Mouse (Mus musculus) heart, postnatal 25 days (tissue): ENCODE results near the gene 5730522E02Rik. TPM values are rescaled to one million over a fixed set of nuclear protein-coding genes. Genes with fewer than 3 reads are reported as not detected.

ENCODE experiments used
- DNase-seq: peaks from one replicate; pipeline ENCODE4 v3.0.0; 2022; ENCODE audit warnings: low spot score
- intact Hi-C: fragments of 180-260 bp; cut with DNase I; formaldehyde crosslinking; loops from one replicate; pipeline ENCODE4 v1.15.1; 2025
- total RNA-seq, 2 experiments: library from RNA; stranded (reverse); gene quantifications; 2 replicates each; pipeline ENCODE4 v1.2.3; 2021

Gene 5730522E02Rik
- total RNA-seq, 2 experiments from 2014 or later: not detected

- intact Hi-C loops: no loop called here
Measured at GRCm38 (mm10) chr11:26063252-26063651, 147.3 kb downstream of the 5730522E02Rik start.

GRCm38 (mm10) chr11:26061471-26062137 is 149.0 kb downstream of the 5730522E02Rik start:
- intact Hi-C loops: no loop called here
- no peak for DNase-seq

More at GRCm38 (mm10) chr11:26063252-26063651, 147.3 kb downstream of the 5730522E02Rik start:
- no peak for DNase-seq

- intact Hi-C loops: no loop called here
- no peak for DNase-seq
Measured at GRCm38 (mm10) chr11:26013527-26013926, 197.0 kb downstream of the 5730522E02Rik start.

GRCm38 (mm10) chr11:26004018-26004417 is 206.5 kb downstream of the 5730522E02Rik start:
- no peak for DNase-seq
- intact Hi-C loops: no loop called here

GRCm38 (mm10) chr11:25999738-26000137 is 210.8 kb downstream of the 5730522E02Rik start:
- intact Hi-C loops: no loop called here
- no peak for DNase-seq

GRCm38 (mm10) chr11:25997469-25997868 is 213.1 kb downstream of the 5730522E02Rik start:
- intact Hi-C loops: no loop called here
- no peak for DNase-seq

- intact Hi-C loops: no loop called here
- no peak for DNase-seq
Measured at GRCm38 (mm10) chr11:25994128-25994527, 216.4 kb downstream of the 5730522E02Rik start.

GRCm38 (mm10) chr11:25992216-25992615 is 218.3 kb downstream of the 5730522E02Rik start:
- DNase-seq: no peak
- intact Hi-C loops: no loop called here

GRCm38 (mm10) chr11:25978736-25979276 is 231.8 kb downstream of the 5730522E02Rik start:
- DNase-seq: no peak
- intact Hi-C loops: no loop called here

GRCm38 (mm10) chr11:25941504-25941903 is 269.1 kb downstream of the 5730522E02Rik start:
- intact Hi-C loops: no loop called here
- no peak for DNase-seq

- intact Hi-C loops: no loop called here
- no peak for DNase-seq
Measured at GRCm38 (mm10) chr11:25940716-25941294, 269.8 kb downstream of the 5730522E02Rik start.

GRCm38 (mm10) chr11:25926267-25926666 is 284.3 kb downstream of the 5730522E02Rik start:
- DNase-seq: no peak
- intact Hi-C loops: no loop called here

- DNase-seq: no peak
- intact Hi-C loops: no loop called here
Measured at GRCm38 (mm10) chr11:25902321-25902720, 308.2 kb downstream of the 5730522E02Rik start.

- intact Hi-C loops: no loop called here
- DNase-seq: no peak
Measured at GRCm38 (mm10) chr11:25901666-25902065, 308.9 kb downstream of the 5730522E02Rik start.

- no peak for DNase-seq
- intact Hi-C loops: no loop called here
Measured at GRCm38 (mm10) chr11:25893906-25894305, 316.7 kb downstream of the 5730522E02Rik start.

GRCm38 (mm10) chr11:25872983-25873382 is 337.6 kb downstream of the 5730522E02Rik start:
- no peak for DNase-seq
- intact Hi-C loops: no loop called here

- no peak for DNase-seq
- intact Hi-C loops: no loop called here
Measured at GRCm38 (mm10) chr11:25872317-25872716, 338.2 kb downstream of the 5730522E02Rik start.

GRCm38 (mm10) chr11:25866292-25866691 is 344.3 kb downstream of the 5730522E02Rik start:
- intact Hi-C loops: loop anchor here (10.0 kb wide), 1 partner anchor 1099 kb away; no protein-coding TSS in a partner anchor

GRCm38 (mm10) chr11:25862686-25863085 is 347.9 kb downstream of the 5730522E02Rik start:
- intact Hi-C loops: loop anchor here (5.0 to 10.0 kb wide), 2 partner anchors 1102 to 1810 kb away; no protein-coding TSS in a partner anchor
- no peak for DNase-seq

More at GRCm38 (mm10) chr11:25866292-25866691, 344.3 kb downstream of the 5730522E02Rik start:
- no peak for DNase-seq

GRCm38 (mm10) chr11:25856629-25857568 is 353.7 kb downstream of the 5730522E02Rik start:
- intact Hi-C loops: no loop called here

More at GRCm38 (mm10) chr11:25856629-25857568, 353.7 kb downstream of the 5730522E02Rik start:
- DNase-seq: no peak
